Mouse (Mus musculus): ENCODE measurements around the gene Aup1. TPM values are rescaled to one million over a fixed set of nuclear protein-coding genes. Genes with fewer than 3 reads are reported as not detected.
A peak's percentile ranks its signal among the peaks of the same experiment; 100 is the strongest.

Gene Aup1
- 129 and 133 TPM in 2 replicates for polyA plus RNA-seq (2011; ENCODE audit: insufficient read length, low read depth, missing spikeins)

DNA sequence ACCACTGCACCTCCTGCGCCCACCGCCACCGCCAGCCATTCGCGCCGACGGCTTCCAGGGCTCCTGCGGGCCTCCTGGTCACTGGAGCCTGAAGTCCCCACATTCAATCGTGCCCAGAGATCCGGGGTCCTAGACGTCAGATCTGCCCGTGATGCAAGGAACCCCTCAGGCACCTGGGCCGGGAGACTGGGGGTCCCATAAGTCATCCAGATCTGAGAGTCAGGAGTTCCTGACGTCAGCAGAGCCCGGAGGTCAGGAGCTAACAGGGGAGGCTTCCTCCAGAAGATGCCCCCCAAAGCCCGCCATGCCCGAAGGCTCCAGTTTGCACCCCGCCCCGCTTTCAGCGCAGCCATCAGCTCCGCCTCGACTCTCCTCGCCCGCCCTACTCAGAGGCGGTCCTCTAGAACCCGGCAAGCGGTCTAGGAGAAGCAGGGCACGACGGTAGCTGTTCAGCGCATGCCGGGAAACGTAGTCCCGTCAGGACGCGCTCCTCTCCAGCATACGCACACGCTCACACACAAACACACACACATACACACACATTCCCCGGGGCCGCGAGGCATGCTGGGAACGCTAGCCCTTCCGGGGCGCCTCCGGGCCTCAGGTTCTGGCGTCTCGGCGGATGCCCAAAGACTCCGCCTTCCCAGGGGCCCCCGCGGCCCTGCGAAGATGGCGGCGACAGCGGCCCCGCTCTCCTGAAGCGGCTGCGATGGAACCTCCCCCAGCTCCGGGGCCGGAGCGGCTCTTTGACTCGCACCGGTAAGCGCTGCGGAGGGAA, at the start of gene Aup1:
Gene Aup1, plus strand, starts transcription at position 448 of the 778 bp plus-strand sequence.
- Histone ChIP-seq H3K4me1 (ENCODE audit: control insufficient read depth, insufficient read depth, low read length) (peaks cover 5% of the 10 kb centered on the region), H3K27ac (ENCODE audit: insufficient read depth, low read length) (peak within 1 kb of the TSS; percentile 74), H3K4me3 (ENCODE audit: insufficient read depth, low read length) (peak within 1 kb of the TSS; percentile 69)
- TF ChIP-seq POLR2A (IDR thresholded peaks at IDR 0.05; ENCODE audit: low read depth, low read length) (peak; percentile 70), CTCF (IDR thresholded peaks at IDR 0.05; ENCODE audit: borderline replicate concordance, insufficient read depth, low read length) (no peak)

DNA sequence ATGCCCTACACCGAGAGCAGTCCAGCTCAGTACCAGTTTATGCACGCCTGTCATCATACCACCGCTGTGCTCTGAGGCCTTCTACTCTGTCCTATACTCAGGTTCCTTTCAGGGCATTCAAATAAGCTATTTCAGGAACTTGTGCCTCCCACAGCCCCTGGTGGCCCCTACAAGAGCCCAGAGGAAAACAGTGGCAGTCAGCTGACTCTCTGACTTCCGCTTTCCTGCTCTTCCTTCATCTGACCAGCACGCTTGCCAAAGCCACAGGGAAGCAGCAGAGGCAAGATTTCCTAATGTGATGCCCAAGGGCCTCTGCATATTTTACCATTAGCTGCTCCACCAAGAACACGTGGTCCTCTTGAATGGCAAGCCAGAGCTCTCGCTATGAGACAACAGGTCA, 49.4 kb upstream of the Aup1 start:
- TF ChIP-seq CTCF (IDR thresholded peaks at IDR 0.05; ENCODE audit: borderline replicate concordance, insufficient read depth, low read length) (no peak), POLR2A (IDR thresholded peaks at IDR 0.05; ENCODE audit: low read depth, low read length) (no peak)
- Histone ChIP-seq H3K4me3 (ENCODE audit: insufficient read depth, low read length) (no peak overlapping the region), H3K27ac (ENCODE audit: insufficient read depth, low read length) (no peak overlapping the region), H3K4me1 (ENCODE audit: control insufficient read depth, insufficient read depth, low read length) (peaks cover 4% of the 10 kb centered on the region; the same call in 1 of the 2 replicates)

DNA sequence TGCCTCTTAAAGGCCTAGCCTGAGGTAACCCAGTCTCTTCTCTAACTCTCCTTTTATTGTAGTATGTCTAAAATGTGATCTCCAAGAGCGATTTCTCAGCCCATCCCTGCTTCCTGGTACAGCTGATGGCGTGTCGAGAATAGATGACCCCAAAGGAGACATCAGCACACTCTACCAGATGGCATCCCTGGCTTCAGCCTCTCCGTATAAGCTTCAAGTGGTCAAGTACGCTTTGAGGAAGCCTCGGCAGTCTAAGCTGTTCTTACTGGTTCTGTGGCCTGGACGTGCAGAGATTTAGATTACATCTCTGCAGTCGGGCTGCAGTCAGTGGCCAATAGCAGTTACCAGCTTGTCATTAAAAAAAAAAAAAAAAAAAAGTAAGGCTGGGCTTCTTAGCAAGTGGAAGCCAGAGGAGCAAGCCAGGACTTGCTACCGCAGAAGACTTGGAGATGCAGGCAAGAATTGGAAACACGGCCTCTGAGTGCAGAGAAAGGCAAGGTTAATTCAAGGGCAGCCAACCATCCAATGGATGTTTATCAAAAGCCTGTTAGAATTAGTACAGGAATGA, 48.8 kb upstream of the Aup1 start:
- Histone ChIP-seq H3K4me3 (ENCODE audit: insufficient read depth, low read length) (no peak overlapping the region), H3K27ac (ENCODE audit: insufficient read depth, low read length) (no peak overlapping the region), H3K4me1 (ENCODE audit: control insufficient read depth, insufficient read depth, low read length) (peaks cover 4% of the 10 kb centered on the region; the same call in 1 of the 2 replicates)
- TF ChIP-seq POLR2A (IDR thresholded peaks at IDR 0.05; ENCODE audit: low read depth, low read length) = no peak
- TF ChIP-seq CTCF (IDR thresholded peaks at IDR 0.05; ENCODE audit: borderline replicate concordance, insufficient read depth, low read length) = no peak

DNA sequence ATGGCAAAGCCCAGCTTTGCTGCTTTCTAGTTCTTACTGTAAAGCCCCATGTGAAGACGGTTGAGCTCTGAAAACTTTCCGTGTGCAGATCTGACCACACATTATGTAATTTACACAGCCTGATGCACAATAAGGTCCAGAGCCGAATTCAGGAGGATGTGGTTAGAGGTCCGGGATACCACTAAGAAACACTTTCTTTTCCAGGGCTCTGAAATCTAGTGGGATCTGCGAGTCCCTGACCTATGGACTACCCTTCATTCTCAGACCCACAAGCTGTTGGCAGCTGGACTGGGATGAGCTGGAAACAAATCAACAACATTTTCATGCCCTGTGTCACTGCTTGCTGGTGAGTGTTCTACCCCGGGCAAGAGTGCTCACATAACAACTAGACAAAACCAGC, 48.2 kb upstream of the Aup1 start:
- H3K4me3 ChIP-seq (ENCODE audit: insufficient read depth, low read length) = no peak overlapping the region
- H3K27ac ChIP-seq (ENCODE audit: insufficient read depth, low read length) = no peak overlapping the region
- TF ChIP-seq CTCF (IDR thresholded peaks at IDR 0.05; ENCODE audit: borderline replicate concordance, insufficient read depth, low read length) = no peak
- TF ChIP-seq POLR2A (IDR thresholded peaks at IDR 0.05; ENCODE audit: low read depth, low read length) = no peak
- H3K4me1 ChIP-seq (ENCODE audit: control insufficient read depth, insufficient read depth, low read length) = peaks cover 4% of the 10 kb centered on the region; the same call in 1 of the 2 replicates

DNA sequence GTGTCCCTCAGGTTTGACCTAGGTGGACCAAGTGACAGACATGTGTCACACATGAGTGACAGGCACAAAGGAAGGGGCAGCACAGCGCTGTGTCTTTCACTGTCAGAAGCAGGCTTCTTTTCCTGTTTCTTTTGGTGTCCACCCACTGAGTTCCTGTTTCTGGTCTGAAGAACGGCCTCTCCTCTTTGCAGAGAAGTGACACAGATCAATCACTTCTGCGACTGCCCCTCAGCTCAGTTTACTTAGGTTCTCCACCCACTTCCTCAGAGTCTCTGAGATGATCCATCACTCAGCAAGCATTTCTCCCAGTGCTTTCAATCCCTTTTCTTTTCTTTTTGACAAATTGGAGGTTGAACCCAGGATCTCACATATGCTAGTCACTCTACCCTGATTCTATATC, 45.7 kb upstream of the Aup1 start:
- TF ChIP-seq POLR2A (IDR thresholded peaks at IDR 0.05; ENCODE audit: low read depth, low read length) = no peak
- no peak for TF ChIP-seq CTCF (IDR thresholded peaks at IDR 0.05; ENCODE audit: borderline replicate concordance, insufficient read depth, low read length)
- Histone ChIP-seq H3K4me3 (ENCODE audit: insufficient read depth, low read length) (no peak overlapping the region), H3K27ac (ENCODE audit: insufficient read depth, low read length) (no peak overlapping the region), H3K4me1 (ENCODE audit: control insufficient read depth, insufficient read depth, low read length) (peaks cover 4% of the 10 kb centered on the region; the same call in 1 of the 2 replicates)

DNA sequence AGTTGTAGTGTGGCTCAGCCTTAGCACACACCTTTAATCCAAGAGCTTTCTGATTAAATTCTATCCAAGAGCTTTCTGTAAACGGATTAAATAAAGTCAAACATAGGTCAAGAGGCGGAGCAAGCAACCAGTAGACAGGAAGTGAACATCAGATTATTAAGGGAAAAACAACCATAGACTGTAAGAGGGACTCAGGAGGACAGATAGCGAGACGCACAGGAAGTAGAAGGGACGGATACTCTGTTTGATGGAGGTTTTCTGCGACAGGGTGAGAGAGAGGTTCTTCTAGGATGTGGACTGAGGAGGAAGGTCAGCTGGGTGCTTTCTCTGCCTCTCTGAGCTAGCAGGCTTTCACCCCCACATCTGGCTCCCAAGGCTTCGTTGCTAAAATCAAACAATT, 44.3 kb upstream of the Aup1 start:
- TF ChIP-seq CTCF (IDR thresholded peaks at IDR 0.05; ENCODE audit: borderline replicate concordance, insufficient read depth, low read length) (no peak), POLR2A (IDR thresholded peaks at IDR 0.05; ENCODE audit: low read depth, low read length) (no peak)
- no peak overlapping the region for H3K4me3 ChIP-seq (ENCODE audit: insufficient read depth, low read length)
- peaks cover 9% of the 10 kb centered on the region for H3K4me1 ChIP-seq (ENCODE audit: control insufficient read depth, insufficient read depth, low read length)
- no peak overlapping the region for H3K27ac ChIP-seq (ENCODE audit: insufficient read depth, low read length)

DNA sequence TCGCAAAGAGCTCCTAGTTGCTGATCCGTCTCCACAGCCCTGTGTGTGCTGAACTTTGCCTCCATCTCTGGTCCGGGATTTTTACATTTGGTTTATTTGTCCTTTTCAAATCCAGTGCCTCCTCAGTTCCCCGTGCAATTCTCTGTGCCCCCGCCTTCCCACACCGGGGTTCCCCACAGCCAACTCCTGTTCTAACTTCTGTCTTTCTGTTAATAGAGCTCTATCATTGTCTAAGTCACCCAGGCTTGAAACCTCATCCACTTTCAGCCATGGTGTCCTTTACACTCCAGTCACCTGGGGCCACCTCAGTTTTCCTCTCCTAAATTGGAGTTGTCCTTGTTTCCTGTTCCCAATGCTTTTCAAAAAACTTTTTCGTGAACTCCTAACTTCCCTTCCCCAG, 43.1 kb upstream of the Aup1 start:
- no peak overlapping the region for H3K27ac ChIP-seq (ENCODE audit: insufficient read depth, low read length)
- TF ChIP-seq POLR2A (IDR thresholded peaks at IDR 0.05; ENCODE audit: low read depth, low read length) = no peak
- TF ChIP-seq CTCF (IDR thresholded peaks at IDR 0.05; ENCODE audit: borderline replicate concordance, insufficient read depth, low read length) = no peak
- no peak overlapping the region for H3K4me3 ChIP-seq (ENCODE audit: insufficient read depth, low read length)
- H3K4me1 ChIP-seq (ENCODE audit: control insufficient read depth, insufficient read depth, low read length) = peaks cover 9% of the 10 kb centered on the region

DNA sequence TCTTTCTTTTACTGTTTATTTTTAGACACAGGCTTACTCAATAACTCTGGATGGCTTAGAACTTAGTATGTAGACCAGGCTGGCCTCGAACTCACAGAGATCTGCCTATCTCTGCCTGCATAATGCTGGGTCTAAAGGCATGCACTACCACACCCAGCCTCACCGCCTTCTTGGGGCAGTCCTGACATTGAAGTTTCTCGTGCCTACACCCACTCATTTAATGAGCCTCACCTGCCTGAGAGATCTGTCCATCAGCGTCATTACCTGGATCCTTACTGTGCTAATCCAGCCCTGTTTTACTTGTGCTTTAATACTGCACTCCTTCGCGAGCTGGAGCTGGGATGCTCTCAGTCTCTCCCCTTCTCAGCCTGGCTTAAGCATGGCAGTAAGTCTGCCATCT, 42.6 kb upstream of the Aup1 start:
- TF ChIP-seq CTCF (IDR thresholded peaks at IDR 0.05; ENCODE audit: borderline replicate concordance, insufficient read depth, low read length) (no peak), POLR2A (IDR thresholded peaks at IDR 0.05; ENCODE audit: low read depth, low read length) (no peak)
- H3K4me1 ChIP-seq (ENCODE audit: control insufficient read depth, insufficient read depth, low read length) = peaks cover 11% of the 10 kb centered on the region
- no peak overlapping the region for H3K27ac ChIP-seq (ENCODE audit: insufficient read depth, low read length)
- H3K4me3 ChIP-seq (ENCODE audit: insufficient read depth, low read length) = no peak overlapping the region

DNA sequence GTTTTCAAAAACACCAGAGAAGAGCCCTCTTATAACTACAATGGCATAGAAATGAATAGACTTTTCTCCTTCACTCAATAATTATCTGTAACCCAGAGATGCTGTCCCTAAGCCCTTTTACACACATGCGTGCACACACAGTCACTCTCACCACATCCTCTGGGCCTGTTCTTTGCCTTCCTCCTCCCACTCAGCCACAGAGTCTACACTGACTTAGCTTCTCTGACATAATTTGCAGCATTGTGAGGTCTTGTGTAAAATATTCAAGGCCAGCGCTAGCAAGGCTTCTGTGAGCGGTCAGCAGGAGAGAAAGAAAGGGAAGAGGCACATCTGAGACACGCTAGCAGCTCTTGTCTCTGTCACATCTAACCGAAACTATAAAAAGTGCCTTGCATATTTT, 40.9 kb upstream of the Aup1 start:
- peak overlapping the region; percentile 93 for H3K27ac ChIP-seq (ENCODE audit: insufficient read depth, low read length)
- TF ChIP-seq POLR2A (IDR thresholded peaks at IDR 0.05; ENCODE audit: low read depth, low read length) (no peak), CTCF (IDR thresholded peaks at IDR 0.05; ENCODE audit: borderline replicate concordance, insufficient read depth, low read length) (no peak)

More for the DNA sequence above, 40.9 kb upstream of the Aup1 start:
- Histone ChIP-seq H3K4me1 (ENCODE audit: control insufficient read depth, insufficient read depth, low read length) (peaks cover 17% of the 10 kb centered on the region), H3K4me3 (ENCODE audit: insufficient read depth, low read length) (no peak overlapping the region)

All from embryonic fibroblast, embryonic 13.5 days (primary cell).